Mouse (Mus musculus) gastrocnemius, adult 18-20 months (tissue): ENCODE results near the gene Lipc. TPM values are rescaled to one million over a fixed set of nuclear protein-coding genes. Genes with fewer than 3 reads are reported as not detected.
"Not testable (repeated sequence)": the region's sequence is repeated elsewhere in the genome, so short reads cannot be mapped to it uniquely, and the experiment has no call there.

Experiments used
- DNase-seq: peaks from one replicate; pipeline ENCODE4 v3.0.0; 2021; ENCODE audit warnings: low spot score
- total RNA-seq, 2 experiments: library from RNA; stranded (reverse); gene quantifications; 2 replicates each; pipeline ENCODE4 v1.2.3; 2021

Lipc gene
- total RNA-seq, 2 experiments from 2014 or later = not detected

DNA sequence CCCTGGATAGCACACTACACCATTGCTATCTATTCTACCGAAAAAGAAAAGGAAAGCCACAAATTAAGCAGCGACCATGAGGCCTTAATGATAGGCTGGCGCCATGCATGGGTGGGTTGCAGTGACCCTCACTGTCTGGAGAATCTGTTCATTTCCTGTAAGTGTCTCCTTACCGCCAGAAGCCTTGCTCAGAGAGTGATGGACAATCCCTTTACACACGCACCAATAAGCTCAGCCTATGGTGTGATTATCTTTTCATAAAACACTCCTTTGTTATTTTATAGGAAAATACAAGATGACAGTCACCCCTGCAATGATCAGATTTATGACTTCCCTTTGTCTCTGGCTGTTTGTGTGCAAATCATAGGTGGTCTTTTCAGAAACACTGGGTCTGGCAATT lies 92.8 kb downstream of the Lipc start:
- no peak for DNase-seq

DNA sequence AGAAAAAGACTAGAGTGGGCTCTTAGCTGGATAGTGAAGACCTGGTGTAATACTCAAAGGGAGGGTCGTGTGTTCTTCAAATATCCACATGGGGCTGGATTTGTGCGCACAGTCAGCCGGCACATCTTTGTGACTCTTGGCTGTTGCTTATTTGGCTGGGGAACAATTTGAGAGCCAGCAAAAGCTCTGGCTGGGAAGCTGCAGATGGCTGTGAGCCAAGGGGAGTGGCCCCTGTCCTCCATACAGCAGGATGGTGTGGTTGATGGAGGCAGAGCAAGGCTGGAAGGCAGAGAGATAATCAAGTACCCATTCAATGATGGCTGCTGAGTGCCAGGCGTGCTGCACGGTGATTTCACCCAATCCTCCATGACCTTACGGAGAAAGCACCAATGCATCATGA lies 96.2 kb downstream of the Lipc start:
- DNase-seq = no peak

DNA sequence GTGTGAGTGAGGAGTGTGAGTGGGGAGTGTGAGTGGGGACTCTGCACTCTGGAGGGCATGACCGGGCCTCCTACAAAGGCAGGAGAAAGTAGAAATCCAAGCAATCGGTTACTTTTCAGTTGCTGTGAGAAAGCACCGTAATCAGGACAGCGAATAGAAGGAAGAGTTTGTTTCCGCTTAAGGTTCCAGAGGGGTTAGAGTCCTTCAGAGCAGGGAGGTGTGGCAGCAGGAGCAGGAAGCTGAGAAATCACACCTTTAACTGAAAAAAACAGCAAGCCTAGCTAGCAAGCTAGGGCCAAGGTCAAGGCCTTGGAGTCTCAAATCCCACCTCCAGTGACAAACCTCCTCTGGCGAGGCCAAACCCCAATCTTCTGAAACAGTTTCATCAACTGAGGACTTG lies 97.1 kb downstream of the Lipc start:
- DNase-seq = no peak

DNA sequence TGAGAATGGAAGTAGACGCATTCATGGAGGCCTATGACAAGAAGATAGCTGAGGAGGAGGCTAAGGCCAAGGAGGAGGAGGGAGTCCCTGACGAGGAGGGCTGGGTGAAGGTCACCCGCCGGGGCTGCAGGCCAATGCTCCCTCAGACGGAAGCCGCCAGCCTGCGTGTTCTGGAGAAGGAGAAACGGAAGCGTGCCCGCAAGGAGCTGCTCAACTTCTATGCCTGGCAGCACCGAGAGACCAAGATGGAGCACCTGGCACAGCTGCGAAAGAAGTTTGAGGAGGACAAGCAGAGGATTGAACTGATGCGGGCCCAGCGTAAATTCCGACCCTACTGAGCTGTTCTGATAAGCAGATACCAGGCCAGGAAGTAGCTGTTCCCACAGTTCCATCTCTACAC lies 98.9 kb downstream of the Lipc start:
- not testable (repeated sequence) for DNase-seq

DNA sequence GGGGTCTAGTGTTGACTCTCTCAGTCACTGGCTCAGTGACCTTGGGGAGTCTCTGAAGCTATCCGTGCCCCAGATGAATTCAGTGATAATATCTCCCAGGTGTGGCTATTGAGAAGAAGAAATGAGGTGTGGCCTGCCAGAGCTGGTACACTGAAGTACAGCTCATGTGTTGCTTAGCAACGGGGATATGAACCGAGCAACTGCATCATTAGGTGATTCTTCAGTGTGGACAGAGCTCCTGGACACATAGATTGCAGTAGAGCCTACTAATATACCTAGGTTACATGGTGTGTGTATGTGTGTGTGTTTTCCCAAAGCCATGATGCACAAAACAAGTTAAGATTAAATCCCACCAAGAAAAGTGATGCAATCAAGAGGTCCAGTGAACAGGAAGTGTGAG lies 100.5 kb downstream of the Lipc start:
- DNase-seq = no peak

DNA sequence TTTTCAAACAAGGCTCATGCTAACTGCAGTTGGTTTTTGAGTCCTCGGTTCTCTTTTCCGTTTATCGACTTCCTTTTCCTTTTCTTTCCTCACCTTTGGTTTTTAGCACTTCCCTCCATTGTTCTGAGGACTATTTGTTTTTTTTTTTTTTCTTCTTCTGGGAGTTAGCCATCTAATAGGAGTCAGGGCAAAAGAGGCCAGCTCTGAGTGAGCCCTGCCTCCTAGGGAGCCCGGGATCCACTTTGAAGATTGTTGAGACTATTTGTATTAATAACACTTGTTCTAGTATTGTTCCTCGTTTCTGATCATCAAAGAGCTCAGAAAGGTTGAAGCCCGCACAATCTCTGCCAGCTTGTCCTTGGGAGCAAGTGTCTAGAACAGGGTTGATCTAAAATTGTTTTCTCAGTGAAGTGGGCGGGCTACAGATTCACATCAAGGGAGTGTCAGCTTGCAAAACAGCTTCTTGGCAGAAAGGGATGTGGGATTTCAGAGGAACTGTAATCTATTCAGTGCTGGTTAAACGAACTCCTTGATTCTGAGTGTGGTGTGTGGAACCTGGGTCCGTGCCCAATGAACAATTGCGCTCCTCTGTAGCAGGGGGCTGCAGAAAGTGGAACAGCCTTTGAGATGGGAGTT lies 103.8 kb downstream of the Lipc start:
- peak; percentile 10 for DNase-seq

DNA sequence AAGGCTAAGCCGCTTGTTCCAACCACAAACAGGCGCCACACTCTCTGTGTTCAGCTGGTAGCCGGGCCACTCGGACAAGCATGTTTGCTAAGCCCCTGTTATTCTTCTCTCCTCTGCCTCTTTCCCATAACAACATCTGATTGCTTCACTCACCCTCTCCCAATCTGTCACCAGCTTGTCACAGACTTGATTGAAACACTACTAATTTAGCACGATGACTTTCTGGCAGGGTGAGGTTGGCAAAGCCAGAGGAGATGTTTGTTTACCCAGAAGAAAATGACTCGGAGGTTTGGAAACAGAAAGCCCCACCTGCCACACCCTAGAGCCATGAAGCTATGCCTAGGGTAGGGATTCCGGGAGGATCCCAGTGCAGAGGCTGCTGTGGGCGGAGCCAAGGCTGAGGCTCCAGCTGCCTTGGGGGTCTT lies 104.4 kb downstream of the Lipc start:
- no peak for DNase-seq

DNA sequence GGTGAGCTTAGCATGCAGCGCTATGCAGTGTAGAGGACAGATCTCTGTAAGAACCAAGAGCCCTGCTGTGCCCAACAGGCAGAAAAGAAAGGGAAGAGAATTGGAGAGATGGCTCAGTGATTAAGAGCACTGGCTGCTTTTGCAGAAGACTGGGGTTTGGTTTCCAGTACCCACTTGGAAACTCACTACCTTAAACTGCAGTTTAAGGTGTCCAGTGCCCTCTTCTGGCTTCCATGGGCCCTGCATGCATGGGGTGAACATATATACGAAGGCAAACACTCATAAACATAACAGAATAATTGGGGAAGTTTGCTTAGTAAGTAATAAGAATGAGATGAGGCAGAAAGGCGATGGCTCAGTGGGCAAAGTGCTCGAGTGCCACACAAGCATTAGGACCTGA lies 108.8 kb downstream of the Lipc start:
- DNase-seq = no peak

DNA sequence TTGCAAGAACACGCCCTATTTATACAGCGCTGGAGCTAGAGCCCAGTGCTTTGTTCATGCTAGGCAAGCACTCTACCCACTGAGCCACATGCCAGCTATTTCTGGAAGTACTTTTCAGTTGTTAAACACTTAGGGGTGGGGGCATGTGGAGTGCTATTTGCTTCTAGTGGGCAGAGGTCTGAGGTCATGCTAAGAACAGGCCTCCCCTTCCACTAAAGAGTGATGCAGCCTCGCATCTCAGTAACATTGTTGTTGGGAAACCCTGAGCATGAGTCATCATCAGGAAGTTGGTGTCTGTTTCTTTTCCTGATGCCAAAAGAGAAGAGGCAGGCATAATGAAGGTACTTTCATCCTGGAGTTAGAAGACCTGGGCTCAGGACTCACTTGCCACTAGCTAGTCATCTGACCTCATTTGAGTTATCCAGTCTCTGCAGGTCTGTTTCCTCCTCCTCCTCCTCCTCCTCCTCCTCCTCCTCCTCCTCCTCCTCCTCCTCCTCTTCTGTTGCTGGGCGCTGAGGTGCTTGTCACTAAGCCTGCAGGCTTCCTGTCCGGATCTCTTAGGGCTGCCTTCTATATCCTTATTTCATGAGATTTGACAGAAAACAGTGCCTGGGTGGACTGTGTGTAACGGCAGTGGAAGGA lies 109.6 kb downstream of the Lipc start:
- DNase-seq = no peak

DNA sequence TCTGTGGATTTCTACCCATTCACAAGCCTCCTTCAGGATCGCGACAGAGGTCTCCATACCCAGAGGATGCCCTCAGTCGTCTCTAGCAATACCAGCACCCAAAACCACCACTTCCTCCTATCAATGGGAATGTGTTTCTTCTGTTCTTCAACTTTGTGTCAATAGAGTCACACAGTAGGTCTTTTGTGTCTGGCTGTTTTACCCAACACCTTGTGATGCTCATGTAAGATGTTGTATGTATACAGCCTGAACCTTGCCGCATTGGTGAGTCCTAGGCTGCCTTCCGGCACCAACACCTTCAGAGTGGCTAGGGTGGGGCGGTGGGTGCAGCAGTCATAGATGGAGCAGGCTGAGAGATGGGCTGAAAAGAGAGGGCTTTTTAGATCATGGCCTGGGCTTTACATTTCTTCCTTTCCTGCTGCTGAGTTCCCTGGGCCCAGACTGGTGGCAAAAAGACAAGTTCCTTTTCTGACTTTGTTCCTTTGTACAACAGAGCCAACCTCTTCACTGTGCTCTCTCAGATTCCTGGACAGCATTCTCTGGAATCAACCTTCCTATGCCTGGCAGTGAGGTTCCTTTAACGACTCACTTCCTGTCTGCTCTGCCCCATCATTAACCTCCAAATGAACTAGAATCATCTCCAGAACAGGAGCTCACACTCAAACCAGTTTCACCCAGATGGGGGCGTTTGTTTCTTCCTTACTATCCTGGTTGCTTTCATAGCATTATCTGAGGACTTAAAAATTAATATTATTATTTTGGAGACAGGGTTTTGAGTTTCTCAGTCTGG lies 110.4 kb downstream of the Lipc start:
- no peak for DNase-seq

DNA sequence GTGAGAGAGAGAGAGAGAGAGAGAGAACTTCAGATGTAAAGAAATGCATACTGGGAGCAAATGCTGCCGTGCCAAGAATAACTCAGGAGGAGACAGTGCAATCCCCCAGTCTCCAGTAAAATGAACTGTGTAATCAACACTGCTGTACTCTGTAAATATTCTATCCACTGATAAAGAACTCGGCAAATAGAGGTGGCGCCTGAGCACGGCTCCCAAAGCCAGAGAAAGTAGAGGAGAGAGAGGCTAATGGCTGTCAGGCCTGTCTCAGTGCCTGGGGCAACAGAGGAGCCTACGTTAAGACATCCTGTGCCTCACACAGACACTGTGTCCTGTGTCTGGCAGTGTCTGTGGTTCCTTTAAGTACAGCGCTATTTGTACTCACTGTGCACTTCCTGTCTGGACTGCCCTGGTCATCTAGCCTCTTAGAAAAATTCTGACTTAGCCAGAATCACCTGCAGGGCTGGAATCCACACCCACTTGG lies 111.1 kb downstream of the Lipc start:
- DNase-seq = no peak

DNA sequence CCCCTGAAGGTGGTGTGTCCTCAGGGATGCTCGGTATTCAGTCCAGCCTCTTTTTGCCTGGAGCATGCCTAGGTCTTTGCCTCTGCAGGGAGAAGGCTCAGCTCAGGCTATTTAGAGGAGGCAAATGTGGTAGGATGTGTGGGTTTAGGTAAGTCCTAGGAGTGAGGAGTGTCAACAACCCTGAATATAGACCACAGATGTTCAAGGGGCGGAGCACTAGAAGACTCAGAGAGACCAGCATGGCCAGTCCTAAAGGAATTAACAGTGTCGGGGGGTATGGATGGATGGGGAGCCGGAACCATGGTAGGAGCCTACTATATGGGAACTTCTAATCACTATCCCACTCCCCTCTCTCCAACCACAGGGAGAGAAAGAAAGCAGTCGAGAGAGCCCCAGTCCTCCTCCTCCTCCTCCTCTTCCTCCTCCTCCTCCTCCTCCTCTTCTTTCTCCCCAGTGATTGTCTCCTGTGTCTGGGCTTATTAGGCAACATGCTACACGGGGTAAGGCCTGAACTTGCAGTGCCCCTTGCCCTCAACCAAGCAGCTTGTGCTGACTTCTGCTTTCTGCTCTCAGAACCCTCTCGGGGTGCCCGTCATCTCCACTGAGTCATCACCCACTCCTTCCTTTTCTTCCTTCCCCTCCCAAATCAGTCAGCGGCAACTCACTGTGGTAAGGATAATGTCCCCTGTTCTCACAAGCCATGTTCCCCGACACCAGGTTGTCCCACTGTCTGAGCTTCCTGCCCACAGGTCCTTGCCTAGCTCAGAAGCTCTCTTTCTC lies 113.7 kb downstream of the Lipc start:
- no peak for DNase-seq

DNA sequence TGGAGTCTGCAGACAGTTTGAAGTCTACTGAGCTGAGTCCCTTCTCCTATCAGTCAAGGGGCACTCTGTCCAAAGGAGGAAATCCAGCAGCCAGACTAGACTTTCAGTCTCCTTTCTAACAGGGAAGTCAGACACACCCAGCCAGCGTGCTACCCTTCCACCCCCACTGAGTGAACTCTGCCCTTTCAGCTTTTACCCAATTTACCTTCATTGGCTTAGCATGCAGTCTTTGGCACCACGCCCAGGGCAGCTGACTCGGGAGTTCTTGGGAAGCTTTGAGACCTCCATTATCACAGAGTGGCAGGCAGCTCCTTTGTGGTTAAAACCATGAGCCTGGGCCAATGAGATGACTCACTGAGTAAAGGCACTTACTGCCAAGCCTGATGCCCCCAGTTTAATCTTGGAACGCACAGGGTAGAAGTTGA lies 117.3 kb downstream of the Lipc start:
- DNase-seq = peak; percentile 32

DNA sequence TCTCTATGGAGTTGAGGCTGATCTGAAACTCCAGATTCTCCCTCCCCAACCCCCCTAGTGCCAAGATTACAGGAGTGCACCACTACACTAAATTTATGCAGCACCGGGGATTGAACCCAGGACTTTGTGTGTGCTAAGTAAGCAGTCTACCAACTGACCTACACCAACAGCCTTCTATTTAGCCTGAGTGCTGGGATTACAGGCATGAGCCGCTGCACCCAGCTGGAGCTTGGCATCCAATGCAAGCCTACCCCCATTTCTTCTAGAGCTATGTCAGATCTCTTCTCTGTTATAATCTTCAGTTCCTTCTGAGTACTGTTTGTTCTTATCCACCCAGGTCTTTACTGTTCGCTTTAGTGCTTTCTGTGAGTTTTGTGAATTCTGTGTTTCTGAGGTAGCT lies 117.8 kb downstream of the Lipc start:
- no peak for DNase-seq

DNA sequence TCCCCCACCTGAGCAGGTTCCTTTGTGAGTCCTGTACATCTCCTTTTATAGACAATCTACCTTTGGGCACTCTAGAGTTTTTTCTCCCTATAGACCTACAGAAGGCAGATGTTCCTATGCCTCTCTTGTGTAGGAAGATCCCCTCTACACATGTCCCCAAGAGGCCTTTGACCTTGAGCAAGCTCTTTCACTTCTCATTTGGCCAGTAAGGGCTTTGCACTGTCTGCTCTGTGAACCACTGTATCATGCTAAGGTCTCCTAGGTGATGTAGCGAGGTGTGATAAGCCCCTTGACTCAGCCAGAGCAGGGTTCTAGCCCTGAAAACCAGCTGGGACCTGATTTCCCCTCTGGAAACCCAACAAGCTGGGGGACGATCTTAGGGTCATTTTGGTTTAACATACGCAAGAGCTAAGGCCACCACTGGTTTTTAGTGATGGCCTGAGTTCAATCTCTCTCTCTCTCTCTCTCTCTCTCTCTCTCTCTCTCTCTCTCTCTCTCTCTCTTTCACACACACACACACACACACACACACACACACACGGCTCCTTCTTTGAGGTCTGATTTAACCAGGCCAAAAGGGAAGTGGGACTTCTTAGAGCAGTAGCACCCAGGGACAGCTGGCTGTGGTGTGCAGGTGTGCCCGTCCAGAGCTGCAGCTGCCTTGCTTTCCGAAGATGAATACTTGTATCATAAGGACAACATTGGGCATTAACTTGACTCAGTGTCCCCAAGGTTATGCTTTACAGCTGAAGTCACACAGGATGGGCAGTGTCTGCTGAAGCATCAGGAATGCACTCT lies 118.7 kb downstream of the Lipc start:
- DNase-seq = no peak

DNA sequence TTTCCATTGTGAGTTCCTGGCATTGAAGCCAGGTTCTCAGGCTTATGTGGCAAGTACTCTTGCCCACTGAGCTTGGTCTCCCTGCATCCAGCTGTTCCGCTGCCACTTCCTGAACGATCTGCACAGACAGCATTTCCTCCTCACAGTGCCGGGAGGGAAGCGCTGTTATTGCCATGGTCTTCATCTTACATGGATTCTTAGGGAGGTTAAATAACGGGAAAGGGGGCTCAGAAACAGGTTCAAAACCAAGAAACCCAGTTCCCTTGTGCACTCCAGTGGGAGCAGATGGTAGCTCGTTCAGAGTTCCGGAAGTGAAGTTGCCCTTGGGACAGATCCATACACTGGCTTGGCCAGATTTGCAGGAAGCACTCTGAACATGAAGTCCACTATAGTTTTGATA lies 119.8 kb downstream of the Lipc start:
- DNase-seq = no peak

DNA sequence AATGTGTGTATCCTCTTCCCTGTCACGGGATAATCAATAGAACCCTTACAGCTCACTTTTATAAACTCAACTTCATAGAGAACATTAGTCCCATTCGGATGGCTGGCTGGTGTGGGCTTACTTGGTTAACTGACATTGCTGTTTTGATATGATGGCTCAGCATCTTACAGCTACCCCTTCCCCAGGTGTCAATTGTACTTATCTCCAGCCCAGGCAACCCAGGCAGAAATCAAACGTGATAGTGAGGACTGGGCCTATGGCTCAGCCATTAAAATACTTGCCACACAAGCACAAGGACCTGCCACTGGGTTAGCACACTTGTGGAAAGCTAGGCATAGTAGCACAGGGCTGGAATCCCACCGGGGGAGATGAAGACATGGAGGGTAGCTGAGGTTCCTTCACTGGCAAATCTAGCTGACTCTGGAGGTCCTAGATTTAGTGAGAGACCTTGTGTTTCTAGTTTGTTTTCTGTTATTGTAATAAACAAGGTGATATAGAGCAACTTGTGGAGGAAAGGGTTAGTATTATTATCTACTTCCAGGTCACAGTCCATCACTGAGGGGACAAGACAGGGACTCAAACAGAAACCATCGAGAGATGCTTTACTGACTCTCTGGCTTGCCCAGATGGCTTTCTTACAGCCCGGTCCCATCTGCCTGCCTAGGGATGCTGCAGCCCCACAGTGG lies 121.0 kb downstream of the Lipc start:
- DNase-seq = no peak

DNA sequence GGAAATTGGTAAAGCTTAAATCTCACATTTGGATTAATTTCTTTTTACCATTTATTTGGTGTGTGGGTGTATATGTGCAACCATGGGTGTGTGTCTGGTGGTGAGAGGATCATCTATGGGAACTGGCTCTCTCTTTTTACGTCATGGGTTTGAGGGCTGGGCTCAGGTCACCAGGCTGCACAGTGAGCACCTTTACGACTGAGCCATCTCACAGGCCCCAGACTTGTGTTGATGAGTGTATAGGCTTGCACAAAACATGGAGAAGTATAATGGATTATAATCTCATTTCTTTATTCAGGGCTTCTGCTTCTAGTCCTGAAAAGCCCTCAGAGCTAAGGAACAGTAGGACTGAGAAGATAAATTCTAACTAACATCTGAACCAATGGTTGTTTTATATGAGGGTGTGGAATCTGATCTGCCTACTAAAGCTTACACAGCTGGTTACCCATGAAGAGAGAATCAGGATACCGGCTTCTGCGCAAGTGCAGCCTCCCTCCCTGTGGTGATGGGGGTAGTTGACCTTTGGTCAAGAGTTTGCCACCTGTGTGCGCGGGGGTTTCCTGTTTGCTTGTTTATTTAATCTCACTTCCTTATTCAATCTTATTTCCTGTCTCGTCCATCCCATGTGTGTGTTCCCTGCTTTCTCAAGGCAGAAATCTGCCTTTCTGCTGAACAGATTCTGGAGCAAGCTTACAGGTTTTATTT lies 122.1 kb downstream of the Lipc start:
- DNase-seq = no peak

DNA sequence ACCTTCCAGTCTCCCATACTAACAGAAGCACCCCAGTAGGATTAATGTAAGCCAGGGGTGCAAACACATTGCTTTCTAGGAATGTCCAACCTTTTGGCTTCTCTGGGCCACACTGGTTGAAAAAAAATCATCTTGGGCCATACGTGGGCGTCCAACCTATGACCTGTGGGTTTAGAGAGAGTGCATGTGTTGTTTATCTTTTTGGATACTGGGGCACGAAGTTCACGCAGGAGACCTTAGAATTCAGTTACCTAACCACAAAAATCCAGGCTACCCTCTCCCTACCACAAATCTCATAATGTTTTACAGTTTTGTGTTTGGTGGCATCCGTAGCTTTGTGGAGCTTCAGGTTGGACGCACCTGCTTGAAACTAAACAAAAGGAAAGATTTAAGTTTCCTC lies 124.1 kb downstream of the Lipc start:
- no peak for DNase-seq

DNA sequence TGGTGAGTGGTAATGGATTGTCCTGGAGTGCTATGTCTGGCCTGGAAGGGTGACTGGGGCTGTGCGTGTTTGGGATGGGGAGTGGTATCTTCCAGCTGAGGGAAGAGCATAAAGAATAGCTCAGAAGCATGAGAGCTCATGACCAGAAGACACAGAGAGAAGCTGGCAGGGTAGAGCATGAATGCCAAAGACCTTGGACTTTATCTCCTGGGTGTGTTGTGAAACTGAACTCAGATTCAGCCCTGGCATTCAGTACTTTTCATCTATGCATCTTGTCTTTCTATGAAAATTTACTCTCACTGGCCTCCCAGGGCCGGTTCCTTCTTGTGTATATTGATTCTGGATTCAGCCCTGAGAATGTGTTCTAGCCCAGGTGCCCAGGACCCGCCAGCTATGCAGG lies 127.9 kb downstream of the Lipc start:
- no peak for DNase-seq
